Comparison of ENCODE assay signal across 8 mouse cellular contexts in the genomic region with DNA sequence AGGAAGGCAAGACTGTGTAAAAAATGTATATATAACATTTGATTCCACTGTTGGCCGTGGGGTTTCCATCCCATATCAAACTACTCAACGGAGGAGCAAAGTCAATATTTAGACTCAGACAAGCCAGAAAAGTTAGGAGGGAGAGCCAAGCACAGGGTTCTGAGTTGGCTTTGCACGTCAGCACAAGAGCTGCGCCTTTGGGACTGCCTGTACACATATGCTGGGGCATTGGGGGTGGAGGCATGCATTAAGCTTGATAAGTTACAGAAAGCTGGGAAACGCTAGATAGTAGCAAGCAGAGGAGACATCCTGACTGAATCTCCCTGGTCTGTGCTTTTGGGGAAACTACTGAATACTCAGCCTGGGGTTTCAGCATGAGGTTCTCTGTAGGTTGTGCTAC. TPM values are rescaled to one million over a fixed set of nuclear protein-coding genes. Genes with fewer than 3 reads are reported as not detected.
DNase-seq lines count a peak whose midpoint lies in the region; ATAC-seq lines count a peak whose summit lies in the region.

No protein-coding gene starts in this region.

- no peaks in the 10 kb centered on the region for H3K27me3 ChIP-seq in embryonic facial prominence, embryonic 11.5 days (ENCODE audit: control insufficient read depth, insufficient read depth, low read length)
- H3K27me3 ChIP-seq in hindbrain, embryonic 13.5 days = no peaks in the 10 kb centered on the region
- H3K27me3 ChIP-seq in lung, embryonic 16.5 days (ENCODE audit: control insufficient read depth, insufficient read depth, low read depth, low read length) = no peaks in the 10 kb centered on the region

- no peaks in the 10 kb centered on the region for H3K36me3 ChIP-seq in embryonic facial prominence, embryonic 11.5 days (replicated peaks; ENCODE audit: control insufficient read depth, insufficient read depth, low read depth, low read length)
- H3K36me3 ChIP-seq in hindbrain, embryonic 13.5 days = peaks cover 23% of the 10 kb centered on the region
- H3K36me3 ChIP-seq in lung, embryonic 16.5 days (ENCODE audit: control insufficient read depth, insufficient read depth, low read length) = 0 out of 2 replicates have a peak, but pooled peaks cover 4% of the 10 kb centered on the region

- peak; percentile 14 for DNase-seq in embryo, embryonic 10 days (ENCODE audit: low spot score)
- no peak for DNase-seq in embryo, embryonic 10.5 days (ENCODE audit: low spot score)
- peak; percentile 17 for DNase-seq in embryonic facial prominence, embryonic 11.5 days (ENCODE audit: low spot score)
- DNase-seq in yolk sac, embryonic 10.5 days (ENCODE audit: low spot score) = peak; percentile 29
- DNase-seq in adipocyte (ENCODE audit: low spot score) = no peak
- DNase-seq in adrenal gland, adult 2 months = no peak

- 45% methylated on average over 5 of the region's 5 CpGs for WGBS in embryonic facial prominence, embryonic 11.5 days
- 32% methylated on average over 5 of the region's 5 CpGs for WGBS in hindbrain, embryonic 13.5 days
- 9% methylated on average over 5 of the region's 5 CpGs for WGBS in lung, embryonic 16.5 days

- peak overlapping the region; percentile 82 for H3K4me3 ChIP-seq in embryonic facial prominence, embryonic 11.5 days (ENCODE audit: low read depth, low read length)
- H3K4me3 ChIP-seq in hindbrain, embryonic 13.5 days = peak overlapping the region; percentile 75
- peak overlapping the region; percentile 85 for H3K4me3 ChIP-seq in lung, embryonic 16.5 days (ENCODE audit: low read length)

- H3K9ac ChIP-seq in embryonic facial prominence, embryonic 11.5 days (replicated peaks; ENCODE audit: low read length) = peak overlapping the region; percentile 96
- peak overlapping the region; percentile 96 for H3K9ac ChIP-seq in hindbrain, embryonic 13.5 days
- peak overlapping the region; percentile 96 for H3K9ac ChIP-seq in lung, embryonic 16.5 days (ENCODE audit: low read length)

- no peak overlapping the region for H3K27ac ChIP-seq in embryonic facial prominence, embryonic 11.5 days (replicated peaks; ENCODE audit: low read depth, low read length)
- H3K27ac ChIP-seq in hindbrain, embryonic 13.5 days = peak overlapping the region; percentile 99
- H3K27ac ChIP-seq in lung, embryonic 16.5 days (ENCODE audit: low read length) = peak overlapping the region; percentile 98

- peak overlapping the region; percentile 91 for H3K4me2 ChIP-seq in embryonic facial prominence, embryonic 11.5 days (ENCODE audit: low read depth, low read length)
- peak overlapping the region; percentile 82 for H3K4me2 ChIP-seq in hindbrain, embryonic 13.5 days
- peak overlapping the region; percentile 96 for H3K4me2 ChIP-seq in lung, embryonic 16.5 days (ENCODE audit: low read depth, low read length)

- no peaks in the 10 kb centered on the region for H3K9me3 ChIP-seq in embryonic facial prominence, embryonic 11.5 days (replicated peaks; ENCODE audit: control insufficient read depth, low read length)
- H3K9me3 ChIP-seq in hindbrain, embryonic 13.5 days = no peaks in the 10 kb centered on the region
- no peaks in the 10 kb centered on the region for H3K9me3 ChIP-seq in lung, embryonic 16.5 days (ENCODE audit: control insufficient read depth, low read length)

- no peak for ATAC-seq in embryonic facial prominence, embryonic 11.5 days (replicated peaks; ENCODE audit: insufficient number of reproducible peaks, low FRiP score, low TSS enrichment, low read depth)
- no peak for ATAC-seq in hindbrain, embryonic 13.5 days (ENCODE audit: low FRiP score)
- ATAC-seq in lung, embryonic 16.5 days (ENCODE audit: low read depth) = no peak

- no peaks in the 10 kb centered on the region for H3K4me1 ChIP-seq in embryonic facial prominence, embryonic 11.5 days (ENCODE audit: control insufficient read depth, insufficient read depth, low read length)
- peaks cover 20% of the 10 kb centered on the region for H3K4me1 ChIP-seq in hindbrain, embryonic 13.5 days (replicated peaks)
- H3K4me1 ChIP-seq in lung, embryonic 16.5 days (replicated peaks; ENCODE audit: control insufficient read depth, insufficient read depth, low read length) = peaks cover 14% of the 10 kb centered on the region

RNA-seq across cellular contexts. Expression of gene A930033H14Rik, which starts 1.1 kb away (rescaled TPM):
- 1.1 and 1.9 TPM in 2 replicates for polyA plus RNA-seq in embryonic facial prominence, embryonic 11.5 days (2014; fragmentation: Nextera tagmentation; extraction: Ambion mirVana)
- polyA plus RNA-seq in hindbrain, embryonic 13.5 days (2015; fragmentation: Nextera tagmentation; extraction: Ambion mirVana) = 1.4 TPM in 2 replicates
- polyA plus RNA-seq in lung, embryonic 16.5 days (2015; fragmentation: Nextera tagmentation; extraction: Ambion mirVana) = 1.2 and 1.5 TPM in 2 replicates
- 1 to 10 TPM; 2.0 to 2.5 TPM for total RNA-seq in adrenal gland, adult 2 months (2021)
- 1.5 and 1.7 TPM in 2 replicates for polyA plus RNA-seq in adrenal gland, adult 2 months (2012; rRNA removed)

Comparison
In these comparisons a context has a peak if more than half of its experiments do, and no peak if none do; other contexts are left out.
1. DNase-seq: peak in embryo, embryonic 10 days (single experiment), embryonic facial prominence, embryonic 11.5 days (single experiment) and yolk sac, embryonic 10.5 days (single experiment); none in embryo, embryonic 10.5 days (single experiment), adipocyte (single experiment) and adrenal gland, adult 2 months (single experiment).
2. Peak in every context shown above with its lines, with median percentiles within 50 percentile points of each other: H3K4me2 ChIP-seq, H3K4me3 ChIP-seq and H3K9ac ChIP-seq.